Mouse (Mus musculus) left cerebral cortex, postnatal 4 days (tissue): ENCODE measurements at regions not wholly inside any gene's neighbourhood (a gene's known extent, or its start where the extent isn't known, plus 50 kb on each side); places are given as distances from the start of the nearest gene placed in this dataset.

Experiments
- DNase-seq: peaks from one replicate; pipeline ENCODE4 v3.0.0-alpha.2; 2022
- intact Hi-C: fragments of 180-260 bp; cut with DNase I; formaldehyde crosslinking; loops from one replicate; pipeline ENCODE4 v1.15.1; 2025

GRCm38 (mm10) chr8:25407862-25408261, 583.7 kb upstream of the Adam5 start:
- intact Hi-C loops: no loop called here
- no peak for DNase-seq

DNA sequence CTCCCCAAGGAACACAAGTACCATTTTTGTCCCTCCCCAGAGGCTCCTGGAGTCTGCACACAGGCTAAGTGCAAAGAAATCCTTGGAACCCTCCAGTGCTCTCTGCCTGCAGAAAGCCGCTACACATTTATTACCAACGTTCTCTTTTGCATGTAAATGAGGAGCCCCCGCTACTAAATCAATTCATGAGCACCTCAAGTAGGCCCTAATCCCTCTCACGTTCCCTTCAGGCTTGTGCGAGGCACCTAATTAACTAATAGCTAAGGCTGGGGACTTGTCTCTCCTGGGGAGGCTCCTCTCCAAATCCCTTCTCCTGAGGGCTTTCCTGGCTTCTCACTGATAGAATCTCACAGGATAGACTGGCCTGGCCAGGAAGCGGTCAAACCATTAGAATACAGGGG, 568.6 kb upstream of the Adam5 start:
- no peak for DNase-seq
- intact Hi-C loops: no loop called here

- peak; percentile 21 for DNase-seq
- intact Hi-C loops: no loop called here
Observed at GRCm38 (mm10) chr8:25389947-25390346, 565.8 kb upstream of the Adam5 start.

- intact Hi-C loops: no loop called here
- peak; percentile 69 for DNase-seq
Observed at GRCm38 (mm10) chr8:25389371-25389855, 565.2 kb upstream of the Adam5 start.

GRCm38 (mm10) chr8:25388811-25389210, 564.6 kb upstream of the Adam5 start:
- intact Hi-C loops: no loop called here
- peak; percentile 36 for DNase-seq

- intact Hi-C loops: no loop called here
- DNase-seq: peak; percentile 31
Observed at GRCm38 (mm10) chr8:25385186-25385585, 561.0 kb upstream of the Adam5 start.

- DNase-seq: no peak
- intact Hi-C loops: no loop called here
Observed at GRCm38 (mm10) chr8:25384591-25384990, 560.4 kb upstream of the Adam5 start.

GRCm38 (mm10) chr8:25373276-25373675, 549.1 kb upstream of the Adam5 start:
- intact Hi-C loops: no loop called here

DNA sequence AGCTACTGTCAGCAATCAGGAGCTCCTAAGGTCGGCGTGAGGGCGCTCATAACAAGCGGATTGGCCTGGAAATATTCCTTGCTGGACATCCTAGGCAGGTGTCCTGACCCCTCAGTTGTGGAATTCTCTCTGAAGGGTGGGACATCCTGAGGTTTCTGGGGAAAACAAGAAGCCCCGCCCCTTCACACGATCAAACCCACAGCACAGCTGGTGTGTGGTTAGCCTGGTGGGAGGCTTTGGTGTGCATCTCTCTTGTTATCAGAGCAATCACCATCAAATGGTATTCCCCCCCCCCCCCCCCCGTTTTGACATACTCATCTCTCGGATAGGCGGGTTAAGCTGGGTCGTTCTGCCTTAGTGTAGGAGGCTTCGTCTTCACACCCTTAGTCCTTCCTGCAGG, 546.8 kb upstream of the Adam5 start:
- intact Hi-C loops: no loop called here
- no peak for DNase-seq

More at GRCm38 (mm10) chr8:25373276-25373675, 549.1 kb upstream of the Adam5 start:
- no peak for DNase-seq

GRCm38 (mm10) chr8:25369331-25369730, 545.2 kb upstream of the Adam5 start:
- peak; percentile 23 for DNase-seq
- intact Hi-C loops: loop anchor here (10.0 kb wide), 1 partner anchor 155 kb away; no protein-coding TSS in a partner anchor

- peak; percentile 74 for DNase-seq
- intact Hi-C loops: loop anchor here (10.0 kb wide), 1 partner anchor 156 kb away; no protein-coding TSS in a partner anchor
Observed at GRCm38 (mm10) chr8:25368561-25369091, 544.5 kb upstream of the Adam5 start.

GRCm38 (mm10) chr8:25367806-25368549, 543.8 kb upstream of the Adam5 start:
- intact Hi-C loops: loop anchor here (10.0 kb wide), 1 partner anchor 157 kb away; no protein-coding TSS in a partner anchor
- DNase-seq: no peak

DNA sequence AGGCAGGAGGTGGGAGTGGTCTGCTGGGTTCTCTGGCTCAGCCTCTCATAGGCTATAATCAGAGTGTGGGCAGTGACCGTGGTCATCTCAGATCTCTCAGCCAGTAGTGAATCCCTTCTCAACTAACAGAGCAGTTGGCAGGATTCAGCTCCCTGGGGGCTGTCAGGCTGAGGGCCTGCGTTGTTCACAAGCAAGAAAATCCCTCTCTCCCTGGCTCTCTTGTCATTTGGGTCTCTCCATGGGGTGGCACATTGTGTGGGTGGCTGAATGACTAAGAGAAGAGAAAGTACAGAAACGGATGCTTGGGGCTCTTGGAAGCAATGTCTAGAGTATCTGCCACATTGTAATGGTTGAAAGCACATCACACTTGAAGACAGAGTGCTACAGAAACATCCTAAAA, 542.0 kb upstream of the Adam5 start:
- peak; percentile 62 for DNase-seq
- intact Hi-C loops: loop anchor here (10.0 kb wide), 1 partner anchor 159 kb away; no protein-coding TSS in a partner anchor

DNA sequence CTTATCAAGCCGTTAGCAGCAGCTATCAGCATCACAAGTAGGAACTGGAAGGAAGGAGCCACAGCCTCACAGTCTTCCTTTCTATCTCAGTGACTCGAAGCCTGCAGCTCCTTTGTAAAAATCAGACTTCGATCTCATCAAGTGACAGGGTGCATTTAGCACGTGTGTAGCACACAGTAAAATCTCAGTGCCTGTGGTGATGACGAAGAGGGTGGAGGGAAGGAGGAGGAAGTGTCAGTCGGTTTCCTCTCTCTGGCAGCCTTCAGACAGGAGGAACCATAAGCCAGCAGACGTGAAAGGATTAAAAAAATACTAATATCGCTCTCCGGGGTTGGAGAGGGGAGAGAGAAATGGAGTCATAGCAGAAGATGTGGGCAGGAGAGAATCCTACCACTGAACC, 538.5 kb upstream of the Adam5 start:
- no peak for DNase-seq
- intact Hi-C loops: loop anchor here (10.0 kb wide), 1 partner anchor 162 kb away; no protein-coding TSS in a partner anchor

- intact Hi-C loops: loop anchor here (10.0 kb wide), 1 partner anchor 163 kb away; no protein-coding TSS in a partner anchor
- DNase-seq: no peak
Observed at GRCm38 (mm10) chr8:25362146-25362545, 538.0 kb upstream of the Adam5 start.

DNA sequence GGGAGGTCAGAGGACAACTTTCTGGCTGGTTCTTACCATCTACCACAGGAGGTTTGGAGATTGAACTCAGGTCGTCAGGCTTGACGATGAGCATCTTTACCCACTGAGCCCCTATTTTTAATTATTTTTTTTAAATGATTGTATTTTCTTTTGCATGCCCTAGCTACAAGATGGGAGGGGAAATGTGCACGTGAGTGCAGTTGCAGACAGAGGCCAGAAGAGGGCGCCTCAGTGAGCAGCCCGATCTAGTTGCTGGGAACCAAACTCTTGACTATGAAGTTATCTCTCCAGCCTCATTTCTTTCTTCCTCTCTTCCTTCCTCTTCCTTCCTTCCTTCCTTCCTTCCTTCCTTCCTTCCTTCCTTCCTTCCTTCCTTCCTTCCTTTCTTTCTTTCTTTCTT, 537.3 kb upstream of the Adam5 start:
- intact Hi-C loops: loop anchor here (10.0 kb wide), 1 partner anchor 163 kb away; no protein-coding TSS in a partner anchor
- DNase-seq: no peak

DNA sequence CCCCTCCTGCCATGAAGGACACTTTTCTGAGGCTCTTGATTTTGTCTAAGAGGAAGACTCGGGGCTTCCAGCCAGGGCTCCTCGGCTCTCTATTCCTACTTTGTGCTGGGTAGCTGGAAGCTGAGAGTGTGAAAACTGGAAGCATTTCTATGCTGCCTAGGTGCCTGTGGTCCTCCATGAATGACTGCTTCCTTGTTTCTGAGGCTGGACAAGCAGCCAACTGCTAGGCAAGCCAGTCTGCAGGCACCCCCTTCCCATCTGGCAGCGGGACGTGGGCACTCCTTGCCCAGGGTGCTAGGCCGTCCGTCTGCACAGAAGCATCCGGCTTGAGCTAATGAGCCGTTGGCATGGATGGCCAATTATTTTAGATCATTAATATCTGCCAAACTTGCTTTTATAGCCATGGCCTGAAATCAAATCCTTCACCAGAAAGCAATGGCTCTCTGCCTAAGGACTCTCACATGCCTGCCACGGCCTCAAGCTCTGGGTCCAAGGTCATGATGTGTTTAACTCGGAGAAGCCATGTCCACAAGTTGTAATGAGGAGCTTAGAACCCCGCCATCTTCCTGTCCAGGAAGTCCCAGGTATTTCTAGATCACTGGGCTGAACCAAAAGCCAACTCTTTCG, 534.5 kb upstream of the Adam5 start:
- intact Hi-C loops: no loop called here
- peak; percentile 71 for DNase-seq

DNA sequence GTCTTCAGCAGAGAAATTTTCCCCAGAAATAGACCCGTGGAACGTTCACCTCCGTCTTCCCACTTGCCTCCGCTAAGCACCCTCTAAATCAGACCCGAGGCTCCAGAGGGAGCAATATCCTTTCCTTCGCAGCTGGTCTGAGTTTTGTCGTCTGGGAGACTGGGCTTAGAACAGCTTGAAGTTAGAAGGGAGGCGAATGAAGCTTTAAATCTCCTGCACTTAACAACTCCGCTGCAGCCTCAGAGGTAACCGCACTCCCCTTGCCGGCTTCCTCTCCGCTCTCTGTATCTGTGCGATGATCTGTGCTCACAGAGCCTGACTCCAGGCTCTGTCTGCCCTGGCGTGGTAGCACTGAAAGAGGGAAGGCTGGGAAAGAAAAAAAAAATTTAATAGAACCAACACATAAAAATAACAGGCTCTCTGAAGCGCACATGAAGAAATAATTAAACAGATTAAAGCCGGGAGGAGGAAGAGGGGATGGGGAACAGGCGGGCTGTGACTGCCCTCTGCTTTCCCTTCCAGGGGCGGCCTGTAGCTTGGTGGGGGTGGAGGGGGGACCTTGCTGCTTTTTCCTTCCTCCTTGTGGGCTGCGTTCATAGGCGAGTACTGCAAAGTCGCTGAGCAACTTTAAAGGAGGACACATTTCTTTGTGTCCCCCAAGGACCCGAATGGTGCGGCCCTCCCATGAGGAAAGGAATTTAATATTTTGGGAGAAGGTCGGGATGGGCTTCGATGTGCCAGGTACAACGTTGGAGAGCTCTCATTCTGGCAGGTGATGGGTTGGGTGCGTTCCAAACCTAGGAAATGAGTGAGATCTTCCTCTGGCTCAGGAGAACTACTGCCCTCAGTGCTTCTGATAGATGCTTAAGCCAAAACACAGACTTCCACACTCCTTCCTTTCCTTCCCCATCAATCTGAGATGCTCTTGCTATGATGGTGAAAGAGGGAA, 529.9 kb upstream of the Adam5 start:
- intact Hi-C loops: no loop called here
- no peak for DNase-seq

- intact Hi-C loops: no loop called here
- DNase-seq: no peak
Observed at GRCm38 (mm10) chr8:25353405-25353804, 529.2 kb upstream of the Adam5 start.

- intact Hi-C loops: no loop called here
- no peak for DNase-seq
Observed at GRCm38 (mm10) chr8:25348003-25348683, 524.0 kb upstream of the Adam5 start.
